Mouse (Mus musculus) E14TG2a.4 (cell line): ENCODE results near the gene Tiam1.

ENCODE experiments used
- CTCF ChIP-seq: conservative IDR thresholded peaks from 2 replicates; pipeline ENCODE4 v1.5.1; 2014; ENCODE audit warnings: low read length
- POU5F1 ChIP-seq: IDR thresholded peaks from 2 replicates; pipeline ENCODE4 v1.6.1; 2014; ENCODE audit warnings: low read length, borderline replicate concordance

DNA sequence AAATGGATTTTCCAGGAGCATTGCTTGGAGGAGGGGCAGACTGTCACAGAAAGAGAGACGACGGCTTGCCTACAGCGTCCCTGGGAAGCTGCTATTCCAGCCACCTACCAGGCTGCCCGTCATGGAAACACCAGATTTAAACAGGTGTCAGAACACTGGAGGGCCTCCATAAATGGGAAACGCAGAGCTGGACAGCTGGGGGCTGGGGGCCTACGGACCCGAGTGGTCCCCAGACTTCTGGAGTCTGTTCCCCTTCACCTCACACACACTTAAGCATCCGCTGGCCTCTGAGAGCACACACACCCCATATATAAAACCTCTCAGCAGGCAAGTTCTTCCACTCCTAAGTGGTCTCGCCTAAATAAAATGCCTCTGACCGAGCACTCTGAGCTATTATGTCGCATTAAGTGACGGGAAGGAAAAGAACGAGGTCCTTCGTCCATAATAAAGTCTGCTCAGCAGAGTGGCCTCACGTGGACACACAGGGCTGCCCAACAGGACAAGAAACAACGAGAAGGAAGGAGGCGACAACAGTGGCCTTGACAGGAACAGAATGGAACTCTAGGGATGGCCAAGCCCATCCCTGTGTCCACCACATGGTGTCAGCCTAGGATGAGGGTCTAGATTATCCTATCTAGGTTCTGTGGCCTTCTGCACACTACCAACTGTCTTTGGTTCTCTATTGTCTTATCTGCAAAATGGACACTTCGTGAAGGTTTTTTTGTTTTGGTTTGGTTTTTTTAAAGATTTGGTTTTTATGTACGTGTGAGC lies 14.6 kb downstream of the Tiam1 start:
- TF ChIP-seq CTCF: no peak
- no peak for TF ChIP-seq POU5F1
